Mouse (Mus musculus): ENCODE measurements around the gene Parp2. TPM values are rescaled to one million over a fixed set of nuclear protein-coding genes. Genes with fewer than 3 reads are reported as not detected.

Gene Parp2
- polyA plus RNA-seq, 1 experiment, result 0.54 TPM

DNA sequence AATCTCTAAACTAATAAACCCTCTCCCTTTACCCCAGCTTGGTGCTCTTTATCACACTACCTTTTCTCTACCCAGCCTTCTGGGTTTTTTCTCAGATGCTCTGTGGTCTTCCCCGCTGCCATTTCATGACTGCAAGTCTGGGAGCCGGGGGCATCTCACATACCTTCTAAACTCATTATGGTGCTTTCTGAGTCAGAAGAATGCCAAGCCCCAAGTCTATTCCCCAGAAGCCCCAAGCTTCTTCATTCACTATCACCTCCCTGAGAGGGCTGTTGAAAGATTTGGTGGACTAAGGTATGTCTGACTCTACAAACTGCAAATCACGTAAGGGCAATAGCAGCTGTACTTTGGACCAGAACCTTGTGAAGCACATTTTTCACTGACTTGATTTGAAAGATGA, 59.3 kb downstream of the Parp2 start:
- no peak for TF ChIP-seq GATA1 (IDR thresholded peaks at IDR 0.05; ENCODE audit: low read length)
- no peak for TF ChIP-seq TAL1 (IDR thresholded peaks at IDR 0.05; ENCODE audit: low read length)
- Histone ChIP-seq H3K4me1 (ENCODE audit: control insufficient read depth) (peaks cover 11% of the 10 kb centered on the region), H3K9me3 (ENCODE audit: control insufficient read depth, low read length) (no peaks in the 10 kb centered on the region), H3K4me3 (replicated peaks) (no peak overlapping the region), H3K27me3 (ENCODE audit: control insufficient read depth) (no peaks in the 10 kb centered on the region), H3K36me3 (ENCODE audit: control insufficient read depth) (peaks cover 4% of the 10 kb centered on the region; the same call in 1 of the 2 replicates)

DNA sequence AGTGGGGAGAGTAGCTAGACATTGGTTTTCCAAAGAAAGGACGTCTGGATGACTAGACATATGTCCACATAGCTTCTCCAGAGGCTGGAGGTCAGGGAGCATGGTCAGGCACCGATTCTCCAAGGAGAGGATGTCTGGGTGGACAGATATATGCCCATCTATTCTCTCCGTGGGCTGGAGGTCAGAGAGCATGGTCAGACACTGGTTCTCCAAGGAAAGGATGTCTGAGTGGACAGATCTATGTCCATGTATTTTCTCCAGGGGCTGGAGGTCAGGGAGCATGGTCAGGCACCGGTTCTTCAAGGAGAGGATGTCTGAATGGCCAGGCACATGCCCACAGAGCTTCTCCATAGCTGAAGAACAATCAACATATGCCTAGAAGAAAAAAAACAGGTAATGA, 60.6 kb downstream of the Parp2 start:
- Histone ChIP-seq H3K4me1 (ENCODE audit: control insufficient read depth) (peaks cover 11% of the 10 kb centered on the region), H3K36me3 (ENCODE audit: control insufficient read depth) (peaks cover 4% of the 10 kb centered on the region; the same call in 1 of the 2 replicates), H3K27me3 (ENCODE audit: control insufficient read depth) (no peaks in the 10 kb centered on the region), H3K4me3 (replicated peaks) (no peak overlapping the region), H3K9me3 (ENCODE audit: control insufficient read depth, low read length) (no peaks in the 10 kb centered on the region)
- TF ChIP-seq TAL1 (IDR thresholded peaks at IDR 0.05; ENCODE audit: low read length), result no peak
- TF ChIP-seq GATA1 (IDR thresholded peaks at IDR 0.05; ENCODE audit: low read length), result no peak

DNA sequence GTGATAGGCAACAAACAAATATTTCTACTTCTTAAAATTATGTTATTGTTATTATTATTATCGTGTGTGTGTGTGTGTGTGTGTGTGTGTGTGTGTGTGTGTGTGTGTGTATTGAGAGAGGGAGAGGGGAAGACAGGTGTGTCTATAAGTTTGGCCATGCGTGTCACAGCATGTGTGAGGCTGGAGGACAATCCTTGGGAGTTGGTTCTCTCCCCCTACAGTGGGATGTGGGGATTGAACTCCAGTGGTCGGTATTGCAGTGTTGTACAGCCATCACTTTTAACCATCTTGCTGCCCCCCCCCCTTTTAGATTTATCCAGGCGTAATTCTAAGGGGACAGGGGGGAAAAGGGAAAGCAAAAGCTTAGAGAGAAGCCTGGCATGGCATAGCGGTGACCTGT, 61.0 kb downstream of the Parp2 start:
- H3K27me3 ChIP-seq (ENCODE audit: control insufficient read depth), result no peaks in the 10 kb centered on the region
- peaks cover 11% of the 10 kb centered on the region for H3K4me1 ChIP-seq (ENCODE audit: control insufficient read depth)
- H3K36me3 ChIP-seq (ENCODE audit: control insufficient read depth), result no peaks in the 10 kb centered on the region; the same call in 1 of the 2 replicates
- H3K4me3 ChIP-seq (replicated peaks), result no peak overlapping the region
- no peaks in the 10 kb centered on the region for H3K9me3 ChIP-seq (ENCODE audit: control insufficient read depth, low read length)
- TF ChIP-seq GATA1 (IDR thresholded peaks at IDR 0.05; ENCODE audit: low read length) (no peak), TAL1 (IDR thresholded peaks at IDR 0.05; ENCODE audit: low read length) (no peak)

DNA sequence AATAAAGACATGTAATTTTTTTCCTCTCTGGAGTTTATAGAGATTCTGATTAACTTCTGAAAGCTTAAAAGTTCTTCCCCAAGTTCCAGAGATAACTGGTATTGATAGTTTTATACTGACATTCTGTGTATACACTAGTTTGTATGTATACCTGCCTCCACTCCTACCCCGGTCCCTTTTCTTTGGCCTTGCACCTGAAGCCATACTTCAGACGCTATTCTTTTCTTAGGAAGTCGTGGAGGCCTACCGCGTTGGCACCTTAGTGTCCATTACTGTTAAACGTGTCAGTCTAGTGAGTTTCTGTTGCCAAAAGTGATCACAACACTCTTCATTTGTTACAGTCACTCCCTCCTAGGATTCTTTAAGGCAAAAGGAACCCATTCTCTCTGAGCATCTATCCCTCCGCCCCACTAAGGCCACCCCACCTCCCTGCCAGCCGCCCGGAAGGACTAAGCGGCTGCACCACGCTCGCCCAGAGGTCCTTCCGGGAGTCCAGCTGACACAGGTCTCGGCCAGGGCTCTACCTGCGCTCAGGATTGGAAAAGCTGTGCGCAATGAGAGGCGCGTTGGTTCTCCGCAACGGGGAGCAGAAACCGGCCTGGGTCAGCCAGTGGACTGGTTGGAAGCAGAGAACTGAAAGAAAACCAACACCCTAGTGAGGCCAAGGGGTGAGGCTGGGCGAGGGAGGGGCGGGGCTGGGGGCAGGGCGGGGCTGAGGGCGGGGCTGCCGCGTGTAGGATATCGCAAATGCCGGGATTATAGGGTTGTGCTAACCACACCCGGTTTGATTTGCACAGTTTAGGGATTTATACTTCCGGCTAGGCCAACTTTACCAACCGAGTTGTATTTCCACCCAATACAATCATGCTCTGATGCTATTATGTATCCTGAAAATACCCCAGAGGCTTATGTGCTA, 62.5 kb downstream of the Parp2 start, which contains the start of gene Tep1:
Gene Tep1, minus strand, starts transcription at position 672 of the 916 bp plus-strand sequence.
- no peaks in the 10 kb centered on the region for H3K36me3 ChIP-seq (ENCODE audit: control insufficient read depth)
- H3K9me3 ChIP-seq (ENCODE audit: control insufficient read depth, low read length), result no peaks in the 10 kb centered on the region
- H3K4me1 ChIP-seq (ENCODE audit: control insufficient read depth), result peaks cover 17% of the 10 kb centered on the region
- H3K27me3 ChIP-seq (ENCODE audit: control insufficient read depth), result no peaks in the 10 kb centered on the region
- TF ChIP-seq TAL1 (IDR thresholded peaks at IDR 0.05; ENCODE audit: low read length) (no peak), GATA1 (IDR thresholded peaks at IDR 0.05; ENCODE audit: low read length) (no peak)
- H3K4me3 ChIP-seq (replicated peaks), result peak within 1 kb of the TSS; percentile 69

DNA sequence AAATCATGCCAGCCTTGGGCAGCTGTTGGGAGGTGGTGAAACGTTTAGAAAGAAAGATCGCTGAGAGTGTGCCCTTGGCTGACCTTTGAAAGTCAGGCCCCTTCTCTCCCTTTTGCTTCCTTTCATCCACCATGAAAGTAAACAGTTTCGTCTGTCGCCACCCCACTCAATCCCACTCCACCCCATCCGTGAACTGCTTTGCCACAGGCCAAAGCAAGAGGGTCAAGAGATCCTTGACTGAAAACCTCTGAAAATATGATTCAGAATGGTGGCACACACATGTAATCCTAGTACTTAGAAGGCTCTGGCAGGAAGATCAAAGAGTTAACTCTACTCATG, 63.1 kb downstream of the Parp2 start:
- Histone ChIP-seq H3K27me3 (ENCODE audit: control insufficient read depth) (no peaks in the 10 kb centered on the region), H3K36me3 (ENCODE audit: control insufficient read depth) (no peaks in the 10 kb centered on the region), H3K4me1 (ENCODE audit: control insufficient read depth) (peaks cover 21% of the 10 kb centered on the region), H3K9me3 (ENCODE audit: control insufficient read depth, low read length) (no peaks in the 10 kb centered on the region), H3K4me3 (replicated peaks) (peak overlapping the region; percentile 69)
- TF ChIP-seq GATA1 (IDR thresholded peaks at IDR 0.05; ENCODE audit: low read length) (no peak), TAL1 (IDR thresholded peaks at IDR 0.05; ENCODE audit: low read length) (no peak)

Other genes starting within 250 kb of the Parp2 start
- not detected in 2 replicates for gene Olfr744, start 193.0 kb upstream of the Parp2 start, polyA plus RNA-seq (2012)
- gene Olfr745, start 168.5 kb upstream of the Parp2 start, polyA plus RNA-seq (2012), result not detected in 2 replicates
- gene Olfr746, start 160.8 kb upstream of the Parp2 start, polyA plus RNA-seq (2012), result not detected in 2 replicates
- gene Olfr747, start 114.6 kb upstream of the Parp2 start, polyA plus RNA-seq (2012), result not detected in 2 replicates
- gene Olfr748, start 100.5 kb upstream of the Parp2 start, polyA plus RNA-seq (2012), result not detected in 2 replicates
- gene Olfr749, start 62.7 kb upstream of the Parp2 start, polyA plus RNA-seq (2012), result 0.03 TPM in 1 of 2 replicates, not detected in the other
- 0.35 and 0.69 TPM in 2 replicates for gene Ttc5, start 22.3 kb upstream of the Parp2 start, polyA plus RNA-seq (2012)
- gene Ccnb1ip1, start 109 bp upstream of the Parp2 start, polyA plus RNA-seq (2012), result 0.06 and 0.08 TPM in 2 replicates
- gene Tep1, start 62.7 kb downstream of the Parp2 start, polyA plus RNA-seq (2012), result 0.05 TPM in 1 of 2 replicates, not detected in the other
- gene Klhl33, start 89.7 kb downstream of the Parp2 start, polyA plus RNA-seq (2012), result not detected in 2 replicates
- 1.4 and 1.5 TPM in 2 replicates for gene Osgep, start 117.1 kb downstream of the Parp2 start, polyA plus RNA-seq (2012)
- gene Apex1, start 117.1 kb downstream of the Parp2 start, polyA plus RNA-seq (2012), result 3.3 and 3.7 TPM in 2 replicates
- 6.3 and 8.9 TPM in 2 replicates for gene Pip4p1, start 123.0 kb downstream of the Parp2 start, polyA plus RNA-seq (2012)
- gene Pnp, start 123.2 kb downstream of the Parp2 start, polyA plus RNA-seq (2012), result 0.20 and 0.22 TPM in 2 replicates
- not detected in 2 replicates for gene Gm49342, start 136.7 kb downstream of the Parp2 start, polyA plus RNA-seq (2012)
- not detected in 2 replicates for gene Pnp2, start 148.2 kb downstream of the Parp2 start, polyA plus RNA-seq (2012)
- gene Rnase10, start 199.9 kb downstream of the Parp2 start, polyA plus RNA-seq (2012), result not detected in 2 replicates
- gene Rnase9, start 234.0 kb downstream of the Parp2 start, polyA plus RNA-seq (2012), result not detected in 2 replicates
- not detected in 2 replicates for gene Rnase11, start 242.3 kb downstream of the Parp2 start, polyA plus RNA-seq (2012)
- gene Rnase12, start 249.8 kb downstream of the Parp2 start, polyA plus RNA-seq (2012), result not detected in 2 replicates

Measured in erythroblast, embryonic 14.5 days (primary cell).